Mouse (Mus musculus) intestine, embryonic 16.5 days (tissue): ENCODE data around the gene Mt4. TPM values are rescaled to one million over a fixed set of nuclear protein-coding genes. Genes with fewer than 3 reads are reported as not detected.
A peak's percentile ranks its signal among the peaks of the same experiment; 100 is the strongest.

ENCODE experiments used
- ATAC-seq: fragments of 200-750 bp; cut with Nextera tagmentation; 2 replicates; pipeline ENCODE4 v1.8.0; 2017; ENCODE audit warnings: moderate TSS enrichment, moderate library complexity
- H3K27ac ChIP-seq: fragments of 300-500 bp; sonication (generic); 2 replicates; pipeline ENCODE4 v1.5.1; 2014; ENCODE audit warnings: mild to moderate bottlenecking, low read length
- H3K27me3 ChIP-seq: fragments of 300-500 bp; sonication (generic); replicated peaks from 2 replicates; pipeline ENCODE4 v1.6.1; 2014; ENCODE audit warnings: low read length, control low read depth, mixed read lengths; ENCODE audit not compliant: control insufficient read depth, insufficient read depth
- H3K36me3 ChIP-seq: fragments of 300-500 bp; sonication (generic); 2 replicates; pipeline ENCODE4 v1.6.1; 2014; ENCODE audit warnings: low read length, control low read depth; ENCODE audit not compliant: control insufficient read depth, insufficient read depth
- H3K4me1 ChIP-seq: fragments of 300-500 bp; sonication (generic); 2 replicates; pipeline ENCODE4 v1.6.1; 2014; ENCODE audit warnings: low read length, control low read depth, mixed read lengths; ENCODE audit not compliant: control insufficient read depth, insufficient read depth
- H3K4me2 ChIP-seq: fragments of 300-500 bp; sonication (generic); 2 replicates; pipeline ENCODE4 v1.6.1; 2014; ENCODE audit warnings: low read depth, low read length, control low read depth
- H3K4me3 ChIP-seq: fragments of 300-500 bp; sonication (generic); 2 replicates; pipeline ENCODE4 v1.5.1; 2014; ENCODE audit warnings: mild to moderate bottlenecking, low read length
- H3K9ac ChIP-seq: fragments of 300-500 bp; sonication (generic); 2 replicates; pipeline ENCODE4 v1.6.1; 2014; ENCODE audit warnings: low read depth, low read length
- H3K9me3 ChIP-seq: fragments of 300-500 bp; sonication (generic); 2 replicates; pipeline ENCODE4 v1.6.1; 2016; ENCODE audit warnings: low read length, control low read depth; ENCODE audit not compliant: control insufficient read depth
- WGBS: fragments of 180-500 bp; shearing (Covaris S2); extraction: QIAGEN DNeasy Blood & Tissue Kit; methylation state at CpG from one replicate; pipeline ENCODE4 v1.1.7; 2014; 5-methylcytosine and 5-hydroxymethylcytosine counted together
- polyA plus RNA-seq: library from polyadenylated mRNA; unstranded; fragments of >200 nt; fragmentation: Nextera tagmentation; extraction: Ambion mirVana; gene quantifications from 2 replicates; pipeline ENCODE4 v1.2.1, GENCODE M21; 2015

The Mt4 gene
- polyA plus RNA-seq, 1 experiment from 2014 or later: 5.5 TPM

- 48% methylated on average over 13 of the region's 13 CpGs for WGBS
- no peaks in the 10 kb centered on the region for H3K9me3 ChIP-seq
- no peak for ATAC-seq
- peak overlapping the region; percentile 90 for H3K27ac ChIP-seq
- H3K4me2 ChIP-seq: peak overlapping the region; percentile 58
- peaks cover 28% of the 10 kb centered on the region for H3K4me1 ChIP-seq
- H3K4me3 ChIP-seq: peak overlapping the region; percentile 35
- H3K9ac ChIP-seq: peak overlapping the region; percentile 58
- H3K36me3 ChIP-seq: no peaks in the 10 kb centered on the region
- peaks cover 15% of the 10 kb centered on the region for H3K27me3 ChIP-seq
These were observed 45.3 kb downstream of the Mt4 start for GRCm38 (mm10) chr8:94182055-94182929.

GRCm38 (mm10) chr8:94183117-94183516 lies 46.1 kb downstream of the Mt4 start:
- 1% methylated on average over 16 of the region's 16 CpGs for WGBS
- peaks cover 31% of the 10 kb centered on the region for H3K4me1 ChIP-seq
- peak; percentile 60 for ATAC-seq
- H3K9ac ChIP-seq: peak overlapping the region; percentile 58
- H3K4me2 ChIP-seq: peak overlapping the region; percentile 58
- H3K36me3 ChIP-seq: no peaks in the 10 kb centered on the region
- H3K27ac ChIP-seq: peak overlapping the region; percentile 90
- peak overlapping the region; percentile 35 for H3K4me3 ChIP-seq
- peaks cover 15% of the 10 kb centered on the region for H3K27me3 ChIP-seq
- H3K9me3 ChIP-seq: no peaks in the 10 kb centered on the region

- Histone ChIP-seq H3K36me3 (no peaks in the 10 kb centered on the region), H3K4me3 (no peak overlapping the region), H3K27ac (peak overlapping the region; percentile 90), H3K4me1 (peaks cover 30% of the 10 kb centered on the region), H3K27me3 (peaks cover 15% of the 10 kb centered on the region), H3K9ac (peak overlapping the region; percentile 58), H3K9me3 (no peaks in the 10 kb centered on the region), H3K4me2 (peak overlapping the region; percentile 58)
- WGBS: 26% methylated on average over 12 of the region's 12 CpGs
- ATAC-seq: no peak
These were observed 47.4 kb downstream of the Mt4 start for GRCm38 (mm10) chr8:94184357-94184843.

GRCm38 (mm10) chr8:94185791-94186190 lies 48.8 kb downstream of the Mt4 start:
- Histone ChIP-seq H3K9me3 (no peaks in the 10 kb centered on the region), H3K36me3 (no peaks in the 10 kb centered on the region), H3K27me3 (peaks cover 14% of the 10 kb centered on the region), H3K4me2 (peak overlapping the region; percentile 39; the same call in 1 of the 2 replicates), H3K4me1 (peaks cover 36% of the 10 kb centered on the region), H3K27ac (peak overlapping the region; percentile 77), H3K4me3 (no peak overlapping the region), H3K9ac (no peak overlapping the region)
- 56% methylated on average over 6 of the region's 6 CpGs for WGBS
- ATAC-seq: no peak

GRCm38 (mm10) chr8:94186542-94186941 lies 49.5 kb downstream of the Mt4 start:
- Histone ChIP-seq H3K4me1 (peaks cover 37% of the 10 kb centered on the region), H3K4me2 (peak overlapping the region; percentile 39), H3K9me3 (no peaks in the 10 kb centered on the region), H3K27me3 (peaks cover 14% of the 10 kb centered on the region), H3K9ac (peak overlapping the region; percentile 55), H3K36me3 (no peaks in the 10 kb centered on the region), H3K27ac (peak overlapping the region; percentile 77), H3K4me3 (peak overlapping the region; percentile 19)
- WGBS: 4% methylated on average over 17 of the region's 17 CpGs
- ATAC-seq: peak; percentile 82

- peaks cover 13% of the 10 kb centered on the region for H3K27me3 ChIP-seq
- H3K36me3 ChIP-seq: no peaks in the 10 kb centered on the region
- peak overlapping the region; percentile 77 for H3K27ac ChIP-seq
- 39% methylated on average over 21 of the region's 21 CpGs for WGBS
- ATAC-seq: no peak
- H3K4me1 ChIP-seq: peaks cover 37% of the 10 kb centered on the region
- H3K4me2 ChIP-seq: peak overlapping the region; percentile 39; the same call in 1 of the 2 replicates
- no peak overlapping the region for H3K4me3 ChIP-seq
- H3K9ac ChIP-seq: peak overlapping the region; percentile 55
- H3K9me3 ChIP-seq: no peaks in the 10 kb centered on the region
These were observed 50.4 kb downstream of the Mt4 start for GRCm38 (mm10) chr8:94187290-94188002.

Other genes with a start within 250 kb of the Mt4 start
- 27.8 and 36.4 TPM in 2 replicates for gene Amfr, start 124.4 kb upstream of the Mt4 start, polyA plus RNA-seq
- gene Nudt21, start 100.2 kb upstream of the Mt4 start, polyA plus RNA-seq: 87.8 and 95.9 TPM in 2 replicates
- 12.5 and 13.1 TPM in 2 replicates for gene Ogfod1, start 100.0 kb upstream of the Mt4 start, polyA plus RNA-seq
- 6.8 and 8.2 TPM in 2 replicates for gene Bbs2, start 38.3 kb upstream of the Mt4 start, polyA plus RNA-seq
- gene Mt3, start 15.4 kb downstream of the Mt4 start, polyA plus RNA-seq: 5.4 and 5.5 TPM in 2 replicates
- 600 and 738 TPM in 2 replicates for gene Mt2, start 35.5 kb downstream of the Mt4 start, polyA plus RNA-seq
- 3,631 and 3,684 TPM in 2 replicates for gene Mt1, start 41.9 kb downstream of the Mt4 start, polyA plus RNA-seq
- gene Nup93, start 77.4 kb downstream of the Mt4 start, polyA plus RNA-seq: 56.9 and 66.4 TPM in 2 replicates
- gene Slc12a3, start 192.0 kb downstream of the Mt4 start, polyA plus RNA-seq: 0.05 and 0.06 TPM in 2 replicates
- 163 and 188 TPM in 2 replicates for gene Herpud1, start 249.2 kb downstream of the Mt4 start, polyA plus RNA-seq